Mouse (Mus musculus) frontal cortex, adult 2 months (tissue): ENCODE measurements around the gene Slc2a3. TPM values are rescaled to one million over a fixed set of nuclear protein-coding genes. Genes with fewer than 3 reads are reported as not detected.

Experiments used
- polyA plus RNA-seq: library from polyadenylated mRNA; depleted of rRNA; stranded (reverse); fragments of >200 nt; gene quantifications from 2 replicates; pipeline ENCODE4 v1.2.3, GENCODE M21; 2012; rRNA removed

Slc2a3 gene
- polyA plus RNA-seq, 1 experiment, result 105 TPM

Other genes starting within 250 kb of the Slc2a3 start
- not detected in 2 replicates for gene Aicda, start 247.8 kb downstream of the Slc2a3 start, polyA plus RNA-seq
- gene Apobec1, start 199.2 kb downstream of the Slc2a3 start, polyA plus RNA-seq, result 3.3 and 5.5 TPM in 2 replicates
- not detected in 2 replicates for gene Gdf3, start 191.6 kb downstream of the Slc2a3 start, polyA plus RNA-seq
- not detected in 2 replicates for gene Dppa3, start 175.2 kb downstream of the Slc2a3 start, polyA plus RNA-seq
- gene Nanog, start 94.2 kb downstream of the Slc2a3 start, polyA plus RNA-seq, result 0.06 TPM in 1 of 2 replicates, not detected in the other
- 16.4 and 17.0 TPM in 2 replicates for gene Foxj2, start 18.3 kb upstream of the Slc2a3 start, polyA plus RNA-seq
- gene C3ar1, start 54.5 kb upstream of the Slc2a3 start, polyA plus RNA-seq, result 1.0 and 1.6 TPM in 2 replicates
- 134 and 142 TPM in 2 replicates for gene Necap1, start 72.8 kb upstream of the Slc2a3 start, polyA plus RNA-seq
- 0.38 and 0.52 TPM in 2 replicates for gene Clec4a1, start 120.2 kb upstream of the Slc2a3 start, polyA plus RNA-seq
- gene Clec4a3, start 150.9 kb upstream of the Slc2a3 start, polyA plus RNA-seq, result 0.53 and 0.68 TPM in 2 replicates
- gene Clec4a4, start 188.7 kb upstream of the Slc2a3 start, polyA plus RNA-seq, result not detected in 2 replicates
- not detected in 2 replicates for gene Clec4b1, start 248.3 kb upstream of the Slc2a3 start, polyA plus RNA-seq